ENCODE assay signal across 11 mouse cellular contexts in genomic region chr1:90433911-90434310, GRCm38 (mm10).
"Had no signal": no experiment of that assay in that cellular context is flagged by ENCODE, and none has a peak within 500 bp of the region (broad histone marks: within the 10 kb centered on the region; RNA-seq: fewer than 3 reads in every experiment).

No protein-coding gene starts in this region.

- H3K4me3 ChIP-seq: kidney, embryonic 15.5 days; midbrain, embryonic 13.5 days; myocyte; neural tube, embryonic 15.5 days had no signal

- H3K27ac ChIP-seq: kidney, embryonic 15.5 days; liver, embryonic 14.5 days; midbrain, embryonic 13.5 days; neural tube, embryonic 15.5 days had no signal

- DNase-seq: kidney, postnatal 14 days; layer of hippocampus, postnatal 36 days; lung, adult 18-20 months; right cerebral cortex, adult 18-20 months; right cerebral cortex, postnatal 25 days; thymus, postnatal 4 days had no signal

- ATAC-seq: midbrain, embryonic 13.5 days had no signal

- H3K27me3 ChIP-seq: kidney, embryonic 15.5 days; midbrain, embryonic 13.5 days; neural tube, embryonic 15.5 days had no signal

- H3K9ac ChIP-seq: kidney, embryonic 15.5 days; liver, embryonic 14.5 days; midbrain, embryonic 13.5 days; neural tube, embryonic 15.5 days had no signal

- H3K9me3 ChIP-seq: kidney, embryonic 15.5 days; midbrain, embryonic 13.5 days; neural tube, embryonic 15.5 days had no signal

- H3K36me3 ChIP-seq: kidney, embryonic 15.5 days; midbrain, embryonic 13.5 days; neural tube, embryonic 15.5 days had no signal

- H3K4me2 ChIP-seq: kidney, embryonic 15.5 days; midbrain, embryonic 13.5 days; neural tube, embryonic 15.5 days had no signal
